Mouse (Mus musculus): Measurements from ENCODE around the gene Abo. TPM values are rescaled to one million over a fixed set of nuclear protein-coding genes. Genes with fewer than 3 reads are reported as not detected.

Gene Abo
- polyA plus RNA-seq, 1 experiment = not detected

DNA sequence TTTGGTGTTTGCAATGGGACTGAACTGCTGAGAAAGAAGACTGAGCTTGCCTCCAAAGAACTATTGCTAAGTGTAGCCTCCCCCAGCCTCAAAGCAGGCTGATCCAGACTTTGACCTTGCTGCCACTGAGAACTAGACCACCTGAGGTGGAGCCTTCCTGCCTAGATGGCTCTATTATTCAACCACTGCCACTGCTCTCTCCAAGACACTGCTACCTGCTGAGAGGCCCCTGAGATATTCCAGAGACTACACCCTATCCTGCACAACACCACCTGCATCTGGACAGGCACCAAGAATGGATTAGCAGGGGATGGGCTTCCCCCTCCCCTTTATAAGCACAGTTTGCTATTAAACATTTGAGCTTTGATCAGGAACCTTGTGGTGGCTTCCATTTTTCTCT lies 13.8 kb upstream of the Abo start:
- peaks cover 13% of the 10 kb centered on the region for H3K27me3 ChIP-seq (ENCODE audit: control insufficient read depth, insufficient read depth, insufficient read length)
- H3K4me3 ChIP-seq = no peak overlapping the region
- no peak for TF ChIP-seq E2F4 (IDR thresholded peaks at IDR 0.05; ENCODE audit: insufficient read depth)
- no peaks in the 10 kb centered on the region for H3K79me2 ChIP-seq (ENCODE audit: control insufficient read depth, insufficient read depth)
- H3ac ChIP-seq (ENCODE audit: control insufficient read depth, insufficient read length) = no peak overlapping the region
- H3K4me2 ChIP-seq (ENCODE audit: low read depth) = no peak overlapping the region
- no peaks in the 10 kb centered on the region for H3K36me3 ChIP-seq (ENCODE audit: control insufficient read depth, insufficient read depth)

DNA sequence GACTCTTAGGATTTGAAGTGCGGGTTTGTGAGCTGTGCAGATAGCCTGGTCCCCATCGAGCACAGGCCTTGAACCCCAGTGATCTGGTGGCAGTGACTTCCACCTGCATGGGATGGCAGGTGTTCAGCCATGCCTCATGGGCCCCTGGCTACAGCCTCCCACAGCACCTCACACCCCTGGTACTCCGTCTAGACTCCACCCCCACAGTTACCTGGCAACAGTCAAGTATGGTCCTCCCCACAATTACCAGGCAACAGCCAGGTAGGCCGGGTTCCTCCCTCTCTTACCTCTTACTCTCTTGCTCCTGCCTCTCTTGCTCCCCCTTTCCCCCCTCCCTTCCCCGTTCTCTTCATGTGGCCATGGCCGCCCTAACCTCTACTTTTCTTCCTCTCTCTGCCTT lies 5.9 kb upstream of the Abo start:
- Histone ChIP-seq H3K36me3 (ENCODE audit: control insufficient read depth, insufficient read depth) (no peaks in the 10 kb centered on the region), H3K27me3 (ENCODE audit: control insufficient read depth, insufficient read depth, insufficient read length) (peaks cover 47% of the 10 kb centered on the region), H3K79me2 (ENCODE audit: control insufficient read depth, insufficient read depth) (no peaks in the 10 kb centered on the region), H3ac (ENCODE audit: control insufficient read depth, insufficient read length) (no peak overlapping the region), H3K4me3 (no peak overlapping the region), H3K4me2 (ENCODE audit: low read depth) (no peak overlapping the region)
- no peak for TF ChIP-seq REST (IDR thresholded peaks at IDR 0.05; ENCODE audit: insufficient read depth, insufficient read length)
- TF ChIP-seq POLR2AphosphoS2 (IDR thresholded peaks at IDR 0.05; ENCODE audit: insufficient read length, low read depth) = no peak
- no peak for TF ChIP-seq MAX (IDR thresholded peaks at IDR 0.05; ENCODE audit: low read depth)
- TF ChIP-seq MYOG (IDR thresholded peaks at IDR 0.05; ENCODE audit: control insufficient read depth in 1 of 3, insufficient read depth in 1 of 3, insufficient read length in 2 of 3, low read depth in 2 of 3) = no peak
- TF ChIP-seq POLR2A (IDR thresholded peaks at IDR 0.05; ENCODE audit: insufficient read length, low read depth) = no peak
- no peak for TF ChIP-seq SRF (IDR thresholded peaks at IDR 0.05; ENCODE audit: control insufficient read depth, insufficient read length, low read depth)
- no peak for TF ChIP-seq TCF12 (IDR thresholded peaks at IDR 0.05; ENCODE audit: insufficient read depth, poor library complexity, severe bottlenecking)
- TF ChIP-seq CEBPB (IDR thresholded peaks at IDR 0.05; ENCODE audit: insufficient read depth, poor library complexity, severe bottlenecking) = no peak
- TF ChIP-seq E2F4 (IDR thresholded peaks at IDR 0.05; ENCODE audit: insufficient read depth) = no peak
- no peak for TF ChIP-seq MYOD1 (IDR thresholded peaks at IDR 0.05; ENCODE audit: control insufficient read depth in 1 of 3, insufficient read length in 2 of 3, low read depth in 2 of 3)
- no peak for TF ChIP-seq TCF3 (IDR thresholded peaks at IDR 0.05; ENCODE audit: insufficient read length, low read depth)
- TF ChIP-seq USF1 (IDR thresholded peaks at IDR 0.05; ENCODE audit: low read depth) = no peak

DNA sequence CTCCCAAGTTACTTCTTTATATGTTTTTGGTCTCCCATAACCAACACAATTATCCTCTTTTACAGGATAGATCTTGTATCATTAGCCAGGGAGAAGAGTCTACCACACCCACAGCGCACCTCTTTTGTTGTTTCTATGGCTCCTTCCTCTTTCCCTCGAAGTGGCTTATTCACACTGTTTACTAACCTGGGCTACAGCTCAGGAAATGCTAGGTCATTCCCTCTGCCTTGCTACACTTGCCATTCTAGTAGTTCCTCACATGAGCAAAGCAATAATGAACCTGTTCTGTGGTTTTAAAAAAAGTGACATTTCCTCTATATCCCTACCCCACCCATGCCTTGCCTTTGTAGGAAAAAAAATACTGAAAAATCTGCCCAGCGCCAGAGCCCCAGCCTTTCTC lies 1.9 kb downstream of the Abo start:
- Histone ChIP-seq H3K4me2 (ENCODE audit: low read depth) (no peak overlapping the region), H3K27me3 (ENCODE audit: control insufficient read depth, insufficient read depth, insufficient read length) (peaks cover 20% of the 10 kb centered on the region), H3K36me3 (ENCODE audit: control insufficient read depth, insufficient read depth) (no peaks in the 10 kb centered on the region), H3ac (ENCODE audit: control insufficient read depth, insufficient read length) (no peak overlapping the region), H3K79me2 (ENCODE audit: control insufficient read depth, insufficient read depth) (no peaks in the 10 kb centered on the region), H3K4me3 (no peak overlapping the region)
- TF ChIP-seq TCF12 (IDR thresholded peaks at IDR 0.05; ENCODE audit: insufficient read depth, poor library complexity, severe bottlenecking) (no peak), E2F4 (IDR thresholded peaks at IDR 0.05; ENCODE audit: insufficient read depth) (no peak), SRF (IDR thresholded peaks at IDR 0.05; ENCODE audit: control insufficient read depth, insufficient read length, low read depth) (no peak), POLR2AphosphoS2 (IDR thresholded peaks at IDR 0.05; ENCODE audit: insufficient read length, low read depth) (no peak), MYOG (IDR thresholded peaks at IDR 0.05; ENCODE audit: control insufficient read depth in 1 of 3, insufficient read depth in 1 of 3, insufficient read length in 2 of 3, low read depth in 2 of 3) (no peak), MYOD1 (IDR thresholded peaks at IDR 0.05; ENCODE audit: control insufficient read depth in 1 of 3, insufficient read length in 2 of 3, low read depth in 2 of 3) (no peak), POLR2A (IDR thresholded peaks at IDR 0.05; ENCODE audit: insufficient read length, low read depth) (no peak), REST (IDR thresholded peaks at IDR 0.05; ENCODE audit: insufficient read depth, insufficient read length) (no peak), MAX (IDR thresholded peaks at IDR 0.05; ENCODE audit: low read depth) (no peak), TCF3 (IDR thresholded peaks at IDR 0.05; ENCODE audit: insufficient read length, low read depth) (no peak), USF1 (IDR thresholded peaks at IDR 0.05; ENCODE audit: low read depth) (no peak), CEBPB (IDR thresholded peaks at IDR 0.05; ENCODE audit: insufficient read depth, poor library complexity, severe bottlenecking) (no peak)

DNA sequence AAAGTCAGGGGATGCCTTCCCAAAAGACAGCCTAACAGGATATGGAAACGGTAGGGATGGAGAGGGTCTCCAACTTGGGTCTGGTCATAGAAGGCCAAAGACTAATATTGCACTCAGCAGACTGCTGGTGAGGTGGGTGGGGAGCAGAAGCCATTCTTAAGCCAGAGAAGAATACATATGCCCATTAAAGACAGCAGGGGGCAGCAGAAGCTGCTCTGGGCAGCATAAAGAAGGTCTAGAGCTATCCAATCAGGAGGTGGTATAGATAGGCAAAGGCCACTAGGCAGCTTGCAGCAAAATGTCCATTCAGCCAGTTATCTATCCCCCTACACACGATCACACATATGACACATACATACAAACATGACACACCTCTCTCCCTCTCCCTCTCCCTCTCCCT lies 17.1 kb downstream of the Abo start:
- Histone ChIP-seq H3K79me2 (ENCODE audit: control insufficient read depth, insufficient read depth) (no peaks in the 10 kb centered on the region), H3ac (ENCODE audit: control insufficient read depth, insufficient read length) (no peak overlapping the region), H3K4me3 (no peak overlapping the region), H3K27me3 (ENCODE audit: control insufficient read depth, insufficient read depth, insufficient read length) (peaks cover 19% of the 10 kb centered on the region), H3K36me3 (ENCODE audit: control insufficient read depth, insufficient read depth) (no peaks in the 10 kb centered on the region), H3K4me2 (ENCODE audit: low read depth) (no peak overlapping the region)
- no peak for TF ChIP-seq POLR2AphosphoS2 (IDR thresholded peaks at IDR 0.05; ENCODE audit: insufficient read length, low read depth)
- TF ChIP-seq USF1 (IDR thresholded peaks at IDR 0.05; ENCODE audit: low read depth) = no peak
- no peak for TF ChIP-seq MYOD1 (IDR thresholded peaks at IDR 0.05; ENCODE audit: control insufficient read depth in 1 of 3, insufficient read length in 2 of 3, low read depth in 2 of 3)
- TF ChIP-seq MYOG (IDR thresholded peaks at IDR 0.05; ENCODE audit: control insufficient read depth in 1 of 3, insufficient read depth in 1 of 3, insufficient read length in 2 of 3, low read depth in 2 of 3) = no peak
- TF ChIP-seq MAX (IDR thresholded peaks at IDR 0.05; ENCODE audit: low read depth) = no peak
- TF ChIP-seq E2F4 (IDR thresholded peaks at IDR 0.05; ENCODE audit: insufficient read depth) = no peak
- TF ChIP-seq TCF12 (IDR thresholded peaks at IDR 0.05; ENCODE audit: insufficient read depth, poor library complexity, severe bottlenecking) = no peak
- TF ChIP-seq POLR2A (IDR thresholded peaks at IDR 0.05; ENCODE audit: insufficient read length, low read depth) = no peak
- TF ChIP-seq CEBPB (IDR thresholded peaks at IDR 0.05; ENCODE audit: insufficient read depth, poor library complexity, severe bottlenecking) = no peak
- no peak for TF ChIP-seq TCF3 (IDR thresholded peaks at IDR 0.05; ENCODE audit: insufficient read length, low read depth)
- TF ChIP-seq SRF (IDR thresholded peaks at IDR 0.05; ENCODE audit: control insufficient read depth, insufficient read length, low read depth) = no peak
- no peak for TF ChIP-seq REST (IDR thresholded peaks at IDR 0.05; ENCODE audit: insufficient read depth, insufficient read length)

DNA sequence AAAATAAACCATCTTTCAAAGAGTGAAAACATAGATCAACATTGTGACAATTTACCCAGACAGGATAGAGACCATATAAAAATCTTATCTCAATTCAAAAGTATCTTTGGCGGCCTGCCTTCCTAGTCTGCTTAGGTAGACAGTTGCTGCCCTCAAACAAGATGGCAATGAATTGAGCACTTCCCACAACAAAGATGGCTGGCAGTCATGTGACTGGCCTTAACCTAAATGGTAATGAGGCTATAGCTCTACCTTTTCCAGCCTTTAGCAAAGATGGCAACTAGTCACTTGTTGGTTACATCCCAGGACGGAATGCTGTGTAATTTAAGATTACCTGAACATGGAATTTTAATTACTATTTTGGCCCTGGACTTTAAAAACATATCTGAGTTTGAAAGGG lies 32.3 kb downstream of the Abo start:
- Histone ChIP-seq H3K27me3 (ENCODE audit: control insufficient read depth, insufficient read depth, insufficient read length) (peaks cover 10% of the 10 kb centered on the region), H3K4me3 (no peak overlapping the region), H3ac (ENCODE audit: control insufficient read depth, insufficient read length) (no peak overlapping the region), H3K4me2 (ENCODE audit: low read depth) (no peak overlapping the region), H3K79me2 (ENCODE audit: control insufficient read depth, insufficient read depth) (no peaks in the 10 kb centered on the region), H3K36me3 (ENCODE audit: control insufficient read depth, insufficient read depth) (no peaks in the 10 kb centered on the region)
- no peak for TF ChIP-seq REST (IDR thresholded peaks at IDR 0.05; ENCODE audit: insufficient read depth, insufficient read length)
- TF ChIP-seq MAX (IDR thresholded peaks at IDR 0.05; ENCODE audit: low read depth) = no peak
- TF ChIP-seq USF1 (IDR thresholded peaks at IDR 0.05; ENCODE audit: low read depth) = no peak
- TF ChIP-seq SRF (IDR thresholded peaks at IDR 0.05; ENCODE audit: control insufficient read depth, insufficient read length, low read depth) = no peak
- no peak for TF ChIP-seq TCF3 (IDR thresholded peaks at IDR 0.05; ENCODE audit: insufficient read length, low read depth)
- no peak for TF ChIP-seq CEBPB (IDR thresholded peaks at IDR 0.05; ENCODE audit: insufficient read depth, poor library complexity, severe bottlenecking)
- no peak for TF ChIP-seq TCF12 (IDR thresholded peaks at IDR 0.05; ENCODE audit: insufficient read depth, poor library complexity, severe bottlenecking)
- TF ChIP-seq POLR2A (IDR thresholded peaks at IDR 0.05; ENCODE audit: insufficient read length, low read depth) = no peak
- no peak for TF ChIP-seq MYOD1 (IDR thresholded peaks at IDR 0.05; ENCODE audit: control insufficient read depth in 1 of 3, insufficient read length in 2 of 3, low read depth in 2 of 3)
- no peak for TF ChIP-seq POLR2AphosphoS2 (IDR thresholded peaks at IDR 0.05; ENCODE audit: insufficient read length, low read depth)
- TF ChIP-seq E2F4 (IDR thresholded peaks at IDR 0.05; ENCODE audit: insufficient read depth) = no peak
- TF ChIP-seq MYOG (IDR thresholded peaks at IDR 0.05; ENCODE audit: control insufficient read depth in 1 of 3, insufficient read depth in 1 of 3, insufficient read length in 2 of 3, low read depth in 2 of 3) = no peak
